Mouse (Mus musculus) natural killer cell, adult 2 months (primary cell): ENCODE results near the gene Spink8.

Experiments
- DNase-seq, 2 experiments: peaks; one replicate each; pipeline ENCODE4 v3.0.0; 2022; ENCODE audit warnings: low spot score in 2 of 2

Gene Spink8

DNA sequence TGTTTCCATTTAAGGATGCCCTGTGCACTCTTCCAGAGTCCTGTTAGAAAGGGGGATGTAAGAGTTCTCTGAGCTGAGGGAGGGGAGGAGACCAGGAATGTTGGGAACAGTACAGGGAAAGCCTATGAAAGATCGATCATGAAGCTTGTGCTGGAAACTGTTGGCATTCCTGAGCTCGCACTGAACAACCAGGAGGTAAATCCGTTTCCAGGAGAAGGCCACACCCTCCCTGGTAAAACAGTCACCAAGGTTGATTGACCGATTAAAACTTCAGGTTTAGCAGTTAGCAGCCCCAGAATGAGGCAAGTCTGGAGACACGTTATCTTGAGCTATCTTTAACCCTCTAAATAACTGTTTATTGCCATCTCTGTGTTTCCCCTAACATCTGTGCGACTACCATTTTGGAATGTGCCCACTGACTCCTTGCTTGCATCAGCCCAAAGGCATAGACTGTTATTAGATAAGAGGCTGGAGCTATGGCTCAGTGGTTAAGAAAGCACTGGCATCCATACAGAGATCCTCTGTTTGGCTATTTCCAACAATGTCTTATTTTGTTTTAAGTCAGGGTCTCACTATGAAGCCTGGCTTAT is 59.0 kb downstream of the Spink8 start:
- DNase-seq, result no peak

- DNase-seq, result peak; percentile 95 to 96
Observed at GRCm38 (mm10) chr9:109874797-109875691, 63.0 kb downstream of the Spink8 start, which contains the start of gene Cdc25a. Gene Cdc25a (plus strand): TSS chr9:109875579.

GRCm38 (mm10) chr9:109875695-109876601 is 63.9 kb downstream of the Spink8 start:
- peak in 1 of 2 experiments; percentile 14 for DNase-seq
